Mouse (Mus musculus) liver, adult 2 months (tissue): ENCODE data around the gene Pcnp. TPM values are rescaled to one million over a fixed set of nuclear protein-coding genes. Genes with fewer than 3 reads are reported as not detected.
A peak's percentile ranks its signal among the peaks of the same experiment; 100 is the strongest.
"Not testable (repeated sequence)": the region's sequence is repeated elsewhere in the genome, so short reads cannot be mapped to it uniquely, and the experiment has no call there.

ENCODE experiments used
- DNase-seq: peaks from one replicate; pipeline ENCODE4 v3.0.0-alpha.2; 2011; ENCODE audit warnings: low read depth, low spot score; ENCODE audit errors: extremely low read depth
- H3K27ac ChIP-seq: fragments of 200-500 bp; replicated peaks from 2 replicates; pipeline ENCODE4 v1.5.1; 2012; ENCODE audit warnings: low read depth, mild to moderate bottlenecking, control low read depth, inconsistent platforms, low read length; ENCODE audit not compliant: insufficient read depth
- H3K27me3 ChIP-seq: fragments of 200-500 bp; 2 replicates; pipeline ENCODE4 v1.6.1; 2012; ENCODE audit warnings: mild to moderate bottlenecking, moderate library complexity, low read length, inconsistent platforms; ENCODE audit not compliant: control insufficient read depth, insufficient read depth
- H3K36me3 ChIP-seq: fragments of 200-500 bp; 2 replicates; pipeline ENCODE4 v1.6.1; 2012; ENCODE audit warnings: low read length, inconsistent platforms; ENCODE audit not compliant: control insufficient read depth, insufficient read depth
- H3K4me1 ChIP-seq: fragments of 200-500 bp; 2 replicates; pipeline ENCODE4 v1.6.1; 2011; ENCODE audit warnings: low read length; ENCODE audit not compliant: control insufficient read depth, insufficient read depth
- H3K4me3 ChIP-seq: fragments of 200-500 bp; 2 replicates; pipeline ENCODE4 v1.5.1; 2011; ENCODE audit warnings: low read depth, mild to moderate bottlenecking, control low read depth, low read length, moderate library complexity; ENCODE audit not compliant: insufficient read depth
- H3K79me2 ChIP-seq: fragments of 200-500 bp; 2 replicates; pipeline ENCODE4 v1.6.1; 2012; ENCODE audit warnings: inconsistent platforms, mild to moderate bottlenecking, low read length, moderate library complexity; ENCODE audit not compliant: control insufficient read depth, insufficient read depth
- H3K9ac ChIP-seq: fragments of 200-500 bp; 2 replicates; pipeline ENCODE4 v1.6.1; 2012; ENCODE audit warnings: low read depth, mild to moderate bottlenecking, control low read depth, inconsistent platforms, low read length
- CTCF ChIP-seq: fragments of 200-500 bp; IDR thresholded peaks from 2 replicates; pipeline ENCODE4 v1.5.1; 2011; ENCODE audit warnings: low read depth, low read length, control low read depth
- POLR2A ChIP-seq: fragments of 200-500 bp; IDR thresholded peaks from 2 replicates; pipeline ENCODE4 v1.6.1; 2011; ENCODE audit warnings: low read length, control low read depth; ENCODE audit not compliant: insufficient read depth; ENCODE audit errors: extremely low read depth
- WGBS: fragments of 180-500 bp; shearing (Covaris S2); methylation state at CpG from one replicate; pipeline ENCODE4 v1.1.7; 2018; 5-methylcytosine and 5-hydroxymethylcytosine counted together
- polyA plus RNA-seq: library from polyadenylated mRNA; depleted of rRNA; stranded (reverse); fragments of >200 nt; gene quantifications from 2 replicates; pipeline ENCODE4 v1.2.3, GENCODE M21; 2012; rRNA removed
- total RNA-seq: library from RNA; depleted of rRNA; stranded (reverse); fragments of >200 nt; gene quantifications from 2 replicates; pipeline ENCODE4 v1.2.3, GENCODE M21; 2014; rRNA removed

Gene Pcnp
- total RNA-seq (55.8 and 67.7 TPM in 2 replicates), polyA plus RNA-seq (8.7 and 11.6 TPM in 2 replicates)

GRCm38 (mm10) chr16:56029661-56030082, at the start of gene Pcnp:
Pcnp (minus strand) TSS chr16:56029739.
- H3K9ac ChIP-seq: peak within 1 kb of the TSS; percentile 94
- WGBS: under 1% methylated on average over 39 of the region's 39 CpGs
- peaks cover 9% of the 10 kb centered on the region for H3K4me1 ChIP-seq
- no peaks in the 10 kb centered on the region for H3K27me3 ChIP-seq
- TF ChIP-seq CTCF: no peak
- TF ChIP-seq POLR2A: peak; percentile 93
- peak within 1 kb of the TSS; percentile 95 for H3K4me3 ChIP-seq
- DNase-seq: peak; percentile 94
- H3K79me2 ChIP-seq: peaks cover 13% of the 10 kb centered on the region; the same call in 1 of the 2 replicates
- peaks cover 9% of the 10 kb centered on the region for H3K36me3 ChIP-seq
- H3K27ac ChIP-seq: peak within 1 kb of the TSS; percentile 95

DNA sequence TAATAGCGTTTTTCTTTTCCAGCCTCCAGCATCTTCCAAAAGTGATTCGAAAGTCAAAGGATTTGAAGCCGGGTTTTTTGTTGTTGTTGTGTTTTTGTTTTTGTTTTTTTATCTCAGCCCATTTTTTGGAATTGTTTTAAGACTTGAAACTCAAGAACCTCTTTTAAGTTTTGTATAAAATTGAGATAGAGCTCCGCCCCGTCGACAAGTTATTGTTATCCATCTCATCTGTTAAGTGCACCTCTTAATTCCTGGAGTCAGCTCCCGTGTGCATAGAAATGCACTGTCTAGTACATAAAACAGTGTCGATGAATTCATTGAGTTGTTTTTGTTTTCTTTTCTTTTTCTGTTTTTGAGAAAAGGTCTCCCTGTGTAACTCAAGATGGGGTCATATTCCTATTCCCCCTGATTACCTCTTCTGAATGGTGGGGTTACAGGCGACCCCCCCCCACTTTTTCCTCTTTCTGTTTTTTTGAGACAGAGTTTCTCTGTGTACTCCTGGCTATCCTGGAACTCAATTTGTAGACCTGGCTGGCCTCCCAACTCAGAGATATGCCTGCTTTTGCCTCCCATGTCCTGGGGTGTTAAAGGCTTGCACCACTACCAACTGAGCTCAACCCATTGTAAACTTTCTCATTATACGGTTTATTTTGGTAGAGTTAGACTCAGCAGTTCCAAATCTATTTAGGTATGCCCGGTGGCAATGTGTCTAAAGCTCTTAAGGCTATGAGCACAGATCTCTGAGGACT, 46.8 kb upstream of the Pcnp start:
- Histone ChIP-seq H3K36me3 (no peaks in the 10 kb centered on the region), H3K4me3 (peak overlapping the region; percentile 98), H3K4me1 (peaks cover 6% of the 10 kb centered on the region; the same call in 1 of the 2 replicates), H3K9ac (peak overlapping the region; percentile 19; the same call in 1 of the 2 replicates), H3K27me3 (no peaks in the 10 kb centered on the region), H3K27ac (0 out of 2 replicates have a peak overlapping the region, but pooled peaks have one; percentile 21), H3K79me2 (no peaks in the 10 kb centered on the region; the same call in 1 of the 2 replicates)
- peak; percentile 47 for DNase-seq
- 6% methylated on average over 11 of the region's 11 CpGs for WGBS
- no peak for TF ChIP-seq POLR2A
- TF ChIP-seq CTCF: no peak

GRCm38 (mm10) chr16:56075222-56076111, 45.9 kb upstream of the Pcnp start:
- under 1% methylated on average over 50 of the region's 66 CpGs for WGBS
- Histone ChIP-seq H3K36me3 (no peaks in the 10 kb centered on the region), H3K27ac (peak overlapping the region; percentile 99), H3K79me2 (no peaks in the 10 kb centered on the region; the same call in 1 of the 2 replicates), H3K27me3 (no peaks in the 10 kb centered on the region), H3K4me3 (peak overlapping the region; percentile 98), H3K4me1 (peaks cover 6% of the 10 kb centered on the region; the same call in 1 of the 2 replicates), H3K9ac (peak overlapping the region; percentile 94)
- DNase-seq: peak; percentile 92
- no peak for TF ChIP-seq CTCF
- TF ChIP-seq POLR2A: 0 out of 2 replicates have a peak, but pooled peaks have one; percentile 41

GRCm38 (mm10) chr16:56074565-56074964, 45.0 kb upstream of the Pcnp start:
- Histone ChIP-seq H3K4me3 (peak overlapping the region; percentile 98; the same call in 1 of the 2 replicates), H3K9ac (no peak overlapping the region), H3K27me3 (no peaks in the 10 kb centered on the region), H3K36me3 (no peaks in the 10 kb centered on the region), H3K79me2 (no peaks in the 10 kb centered on the region; the same call in 1 of the 2 replicates), H3K4me1 (peaks cover 6% of the 10 kb centered on the region; the same call in 1 of the 2 replicates), H3K27ac (no peak overlapping the region)
- TF ChIP-seq POLR2A (no peak), CTCF (no peak)
- 71% methylated on average over 5 of the region's 5 CpGs for WGBS
- no peak for DNase-seq

GRCm38 (mm10) chr16:56074122-56074521, 44.6 kb upstream of the Pcnp start:
- Histone ChIP-seq H3K27ac (no peak overlapping the region), H3K9ac (no peak overlapping the region), H3K4me3 (no peak overlapping the region), H3K79me2 (no peaks in the 10 kb centered on the region; the same call in 1 of the 2 replicates), H3K36me3 (no peaks in the 10 kb centered on the region), H3K27me3 (no peaks in the 10 kb centered on the region), H3K4me1 (peaks cover 6% of the 10 kb centered on the region; the same call in 1 of the 2 replicates)
- TF ChIP-seq CTCF: no peak
- no peak for TF ChIP-seq POLR2A
- 100% methylated on average over 1 of the region's 1 CpGs for WGBS
- no peak for DNase-seq

- not testable (repeated sequence) for H3K4me3 ChIP-seq, H3K9ac ChIP-seq, DNase-seq, H3K27ac ChIP-seq, H3K79me2 ChIP-seq, H3K27me3 ChIP-seq, H3K4me1 ChIP-seq, H3K36me3 ChIP-seq
- 92% methylated on average over 6 of the region's 6 CpGs for WGBS
These were observed 43.6 kb upstream of the Pcnp start for GRCm38 (mm10) chr16:56073150-56073549.
